Mouse (Mus musculus) heart, adult 2 months (tissue): ENCODE results near the gene Tax1bp3.

Experiments
- CTCF ChIP-seq: fragments of 200-600 bp; IDR thresholded peaks from 2 replicates; pipeline ENCODE4 v1.8.1; 2022; ENCODE audit warnings: antibody characterized with exemption, mild to moderate bottlenecking, moderate library complexity
- POLR2A ChIP-seq: fragments of 200-500 bp; IDR thresholded peaks from 2 replicates; pipeline ENCODE4 v1.6.1; 2011; ENCODE audit warnings: mild to moderate bottlenecking, low read depth, low read length, control low read depth; ENCODE audit not compliant: insufficient read depth

- no peak for TF ChIP-seq POLR2A
- no peak for TF ChIP-seq CTCF
Measured at GRCm38 (mm10) chr11:73155071-73155470, 21.8 kb upstream of the Tax1bp3 start.
